Mouse (Mus musculus) ES-Bruce4 (cell line): ENCODE data around the gene Itga4.

ENCODE experiments used
- CTCF ChIP-seq: IDR thresholded peaks from one replicate; pipeline ENCODE4 v1.8.1; 2011; ENCODE audit warnings: low read depth, low read length
- POLR2A ChIP-seq: IDR thresholded peaks from one replicate; pipeline ENCODE4 v1.8.1; 2011; ENCODE audit warnings: low read length; ENCODE audit not compliant: insufficient read depth

DNA sequence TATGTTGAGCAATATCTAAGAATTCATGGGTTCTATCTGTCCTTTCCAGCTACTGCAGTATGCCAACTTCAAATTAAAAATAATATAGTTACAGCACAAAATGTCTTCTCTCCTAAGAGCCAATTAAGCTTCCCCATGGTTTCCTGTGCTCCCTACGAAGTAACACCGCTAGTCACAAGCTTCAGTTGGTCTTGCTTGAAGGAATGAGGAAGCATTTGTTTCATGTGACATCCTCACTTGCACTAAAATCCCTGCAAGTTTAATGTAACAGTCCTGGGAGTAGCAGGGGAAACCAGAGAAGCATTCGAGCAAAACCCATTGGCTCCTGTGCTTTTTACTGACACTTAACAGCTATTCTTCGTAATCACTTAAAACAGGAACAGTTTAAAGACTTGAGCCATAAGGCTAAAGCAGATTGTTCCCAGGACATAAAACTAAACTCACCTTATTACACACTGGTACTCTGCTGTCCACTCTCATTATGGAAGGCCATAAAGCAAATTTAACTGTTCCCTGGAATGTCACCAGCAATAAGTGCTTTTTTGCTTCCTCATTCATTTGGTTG, 49.0 kb upstream of the Itga4 start:
- TF ChIP-seq CTCF (no peak), POLR2A (no peak)
